Mouse (Mus musculus): Measurements from ENCODE around the gene Obp2a.
"Not testable (repeated sequence)": the region's sequence is repeated elsewhere in the genome, so short reads cannot be mapped to it uniquely, and the experiment has no call there.

The Obp2a gene

GRCm38 (mm10) chr2:25709791-25710190 lies 9.9 kb downstream of the Obp2a start:
- not testable (repeated sequence) for DNase-seq (ENCODE audit: low read depth, low spot score)

- not testable (repeated sequence) for DNase-seq (ENCODE audit: low read depth, low spot score)
Observed at GRCm38 (mm10) chr2:25711641-25712040, 11.8 kb downstream of the Obp2a start.

GRCm38 (mm10) chr2:25717222-25717621 lies 17.4 kb downstream of the Obp2a start:
- no peak for DNase-seq (ENCODE audit: low read depth, low spot score)

GRCm38 (mm10) chr2:25733199-25733930 lies 33.5 kb downstream of the Obp2a start:
- DNase-seq (ENCODE audit: low read depth, low spot score): no peak

- DNase-seq (ENCODE audit: low read depth, low spot score): not testable (repeated sequence)
Observed at GRCm38 (mm10) chr2:25736709-25737108, 36.9 kb downstream of the Obp2a start, which contains the start of gene Obp2b. TSS of gene Obp2b (plus strand) at chr2:25737009.

- DNase-seq (ENCODE audit: low read depth, low spot score): no peak
Observed at GRCm38 (mm10) chr2:25741671-25742070, 41.8 kb downstream of the Obp2a start.
